Mouse (Mus musculus) thymus, postnatal 14 days (tissue): ENCODE measurements around the gene Arpc1b.
"Not testable (repeated sequence)": the region's sequence is repeated elsewhere in the genome, so short reads cannot be mapped to it uniquely, and the experiment has no call there.

Source experiments
- DNase-seq: peaks from one replicate; pipeline ENCODE4 v3.0.0; 2021

The Arpc1b gene

DNA sequence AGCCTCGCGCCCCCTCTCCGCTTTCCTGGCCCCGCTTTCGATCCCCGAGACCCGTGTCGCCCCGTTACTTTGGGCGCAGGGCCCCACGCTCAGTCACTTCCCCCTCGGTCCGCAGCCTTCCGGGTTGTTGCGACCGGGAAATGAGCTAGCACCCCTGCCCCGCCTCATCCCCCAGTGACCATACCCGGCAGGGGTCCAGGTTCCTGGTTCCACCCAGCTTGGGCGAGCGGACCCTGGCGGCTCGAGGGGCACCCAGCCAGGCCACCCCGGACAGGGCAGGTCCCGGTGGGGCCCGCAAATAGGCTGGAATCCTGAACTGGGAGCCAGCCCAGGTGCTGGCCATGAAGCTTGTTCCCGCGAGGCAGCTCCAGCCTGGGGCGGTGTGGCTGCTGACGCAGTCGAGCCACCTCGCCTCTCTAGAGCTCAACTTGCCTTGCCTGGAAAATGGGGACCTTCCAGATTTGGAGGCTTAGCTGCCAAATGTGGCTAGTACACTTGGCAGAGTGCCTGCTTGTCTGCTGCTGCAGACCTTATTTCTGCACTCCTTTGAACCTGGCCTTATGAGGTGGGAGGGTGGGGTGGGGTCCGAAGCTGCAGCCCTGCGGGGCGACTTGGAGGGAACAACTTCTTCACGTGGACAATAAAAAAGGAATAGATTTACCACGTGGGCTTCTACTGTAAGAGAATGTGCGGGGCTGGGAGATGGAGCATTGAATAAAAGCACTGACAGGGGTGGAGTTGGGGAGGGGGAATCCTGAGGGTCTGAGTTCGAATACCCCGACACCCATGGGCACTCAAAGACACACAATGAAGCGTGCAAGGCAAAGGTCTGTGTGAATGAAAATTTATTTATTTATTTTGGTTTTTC lies 825 bp downstream of the Arpc1b start:
- no peak for DNase-seq

DNA sequence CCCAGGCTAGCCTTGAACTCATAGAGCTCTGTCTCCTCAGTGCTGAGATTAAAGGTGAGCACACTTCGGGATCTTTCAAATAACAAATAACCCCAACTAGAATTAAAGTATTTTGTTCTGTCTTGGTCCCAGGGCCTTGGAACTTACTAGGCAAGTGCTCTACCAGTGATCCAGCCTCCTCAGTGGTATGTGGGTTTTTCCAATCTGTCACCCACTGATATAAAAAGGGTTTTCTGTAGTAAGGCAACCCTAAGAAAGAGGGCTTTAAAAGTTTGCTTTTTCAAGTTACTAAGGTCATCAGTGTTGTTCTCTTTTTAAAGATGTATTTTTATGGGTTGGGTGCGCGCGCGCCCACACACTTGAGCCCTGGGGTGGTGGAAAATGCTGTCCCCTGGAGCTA lies 1.7 kb downstream of the Arpc1b start:
- no peak for DNase-seq

DNA sequence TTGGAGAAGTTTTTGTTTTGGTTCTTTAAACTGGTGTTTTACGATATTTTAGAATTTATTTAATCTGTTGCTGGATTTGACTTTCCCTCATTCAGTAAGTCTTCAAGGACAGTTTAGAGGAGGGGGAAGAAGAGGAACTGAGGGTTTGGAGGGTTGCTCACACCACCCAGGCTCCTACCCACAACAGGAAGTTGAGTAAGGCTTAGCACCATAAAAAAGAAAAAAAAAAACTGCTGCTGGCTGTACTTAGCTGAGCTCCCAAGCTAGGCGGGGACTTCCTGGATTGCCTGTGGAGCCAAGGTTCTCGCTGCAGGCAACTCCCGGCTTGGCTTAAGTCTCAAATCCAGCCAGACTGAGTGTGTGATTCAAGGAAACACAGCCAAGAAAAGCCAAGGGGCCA lies 2.3 kb downstream of the Arpc1b start:
- DNase-seq, result peak; percentile 69

DNA sequence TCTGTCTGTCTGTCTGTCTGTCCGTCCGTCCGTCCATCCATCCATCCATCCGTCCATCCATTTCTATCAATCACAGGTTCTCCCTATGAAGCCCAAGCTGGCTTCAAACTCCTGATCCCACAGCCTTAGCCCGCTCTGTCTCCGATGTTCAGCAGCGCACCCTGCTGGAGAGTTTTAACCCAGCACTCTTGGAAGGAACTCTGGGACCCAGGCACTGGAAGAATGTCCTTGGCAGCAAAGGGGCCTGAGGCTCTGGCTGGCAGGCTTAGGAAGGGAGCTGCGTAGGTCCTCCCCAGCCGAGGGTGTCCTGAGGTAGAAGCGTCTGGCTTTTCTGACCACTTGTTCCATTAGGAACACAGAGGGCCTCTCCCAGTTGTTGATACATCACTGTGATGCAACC lies 2.9 kb downstream of the Arpc1b start:
- peak; percentile 76 for DNase-seq

DNA sequence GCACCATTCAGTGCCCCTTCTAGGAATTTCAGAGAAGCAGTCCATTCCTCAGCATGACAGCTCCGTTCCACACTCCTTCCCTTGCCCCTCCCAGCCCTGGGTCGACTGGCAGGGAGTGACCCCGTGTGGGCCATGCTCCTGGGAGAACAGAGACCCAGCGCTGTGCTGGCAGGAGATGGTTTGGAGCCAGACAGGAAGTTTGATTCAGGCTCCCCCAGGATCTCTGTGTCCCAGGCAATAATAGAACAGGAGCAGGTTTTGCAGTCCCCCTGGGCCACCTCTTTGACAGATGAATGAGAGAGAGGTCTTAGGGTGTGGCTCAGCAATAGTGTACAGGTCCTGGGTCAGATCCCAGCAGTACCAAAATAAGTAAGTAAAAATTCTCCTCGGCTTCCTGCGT lies 4.0 kb downstream of the Arpc1b start:
- DNase-seq, result no peak

DNA sequence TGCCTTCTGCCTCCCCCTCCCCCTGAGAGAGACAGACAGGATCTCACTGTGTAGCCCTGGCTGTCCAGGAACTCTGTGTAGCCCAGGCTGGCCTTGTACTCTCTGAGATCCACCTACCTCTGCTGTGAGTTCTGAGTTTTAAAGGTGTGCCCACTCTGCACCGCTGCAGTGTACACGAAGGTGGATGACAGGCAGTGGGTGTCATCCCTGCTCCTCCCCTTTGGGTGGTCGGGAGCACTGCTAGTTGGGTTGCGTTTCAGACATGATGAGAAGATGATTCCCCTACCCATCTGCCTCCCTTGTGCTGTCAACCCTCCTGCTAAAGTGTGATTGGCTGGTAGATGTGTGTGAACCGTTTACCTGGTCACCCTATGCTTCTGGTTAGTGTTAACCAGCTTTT lies 4.4 kb downstream of the Arpc1b start:
- DNase-seq, result no peak

DNA sequence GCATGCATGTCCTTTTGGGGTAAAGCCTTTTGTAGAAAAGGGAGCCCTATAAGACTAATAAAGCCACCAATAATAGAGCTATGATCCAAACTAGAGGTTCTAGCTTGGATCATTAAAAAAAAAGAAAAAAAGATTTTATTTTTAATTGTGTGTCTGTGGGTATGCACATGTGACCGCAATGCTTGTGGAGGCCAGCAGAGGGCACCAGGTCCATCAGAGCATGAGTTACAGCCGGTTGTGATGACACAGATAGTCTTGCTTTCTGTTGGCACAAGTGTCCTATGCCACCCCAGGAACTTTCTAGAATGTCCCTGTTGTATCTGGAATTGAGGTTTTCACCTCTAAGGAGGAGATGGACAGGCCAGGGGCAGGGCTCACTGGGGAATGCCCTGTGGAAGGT lies 5.4 kb downstream of the Arpc1b start:
- DNase-seq, result peak; percentile 39

DNA sequence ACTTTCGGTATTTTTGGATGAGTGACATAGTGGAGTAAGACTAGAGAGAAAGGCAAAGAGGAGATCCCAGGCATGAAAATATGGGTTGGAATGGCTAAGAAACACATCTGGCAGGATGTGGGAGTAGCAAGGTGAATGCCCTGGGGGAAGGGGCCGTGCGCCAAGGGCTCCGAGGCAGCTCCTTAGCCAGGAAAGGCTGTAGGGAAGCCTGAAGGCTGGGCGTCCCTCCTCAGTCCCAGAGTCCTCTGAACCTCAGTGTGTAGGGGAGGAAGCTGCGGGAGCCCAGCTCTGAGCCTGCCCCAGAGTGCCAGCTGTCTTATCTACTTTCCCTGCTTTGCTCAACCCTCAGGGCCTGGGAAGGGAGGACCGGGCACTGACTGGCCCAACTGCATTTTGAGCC lies 6.9 kb downstream of the Arpc1b start:
- DNase-seq, result no peak

DNA sequence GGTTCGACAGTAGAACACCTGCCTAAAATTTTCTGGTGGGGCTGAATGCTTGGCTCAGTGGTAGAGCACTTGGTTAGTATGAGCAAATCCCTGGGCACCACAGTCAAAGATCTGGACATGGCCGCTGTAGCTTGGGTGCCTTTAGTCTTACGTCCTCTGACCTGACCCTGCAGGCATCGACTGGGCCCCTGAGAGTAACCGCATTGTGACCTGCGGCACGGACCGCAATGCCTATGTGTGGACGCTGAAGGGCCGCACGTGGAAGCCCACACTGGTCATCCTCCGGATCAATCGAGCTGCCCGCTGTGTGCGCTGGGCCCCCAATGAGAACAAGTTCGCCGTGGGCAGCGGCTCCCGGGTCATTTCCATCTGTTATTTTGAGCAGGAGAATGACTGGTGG lies 9.4 kb downstream of the Arpc1b start:
- no peak for DNase-seq

DNA sequence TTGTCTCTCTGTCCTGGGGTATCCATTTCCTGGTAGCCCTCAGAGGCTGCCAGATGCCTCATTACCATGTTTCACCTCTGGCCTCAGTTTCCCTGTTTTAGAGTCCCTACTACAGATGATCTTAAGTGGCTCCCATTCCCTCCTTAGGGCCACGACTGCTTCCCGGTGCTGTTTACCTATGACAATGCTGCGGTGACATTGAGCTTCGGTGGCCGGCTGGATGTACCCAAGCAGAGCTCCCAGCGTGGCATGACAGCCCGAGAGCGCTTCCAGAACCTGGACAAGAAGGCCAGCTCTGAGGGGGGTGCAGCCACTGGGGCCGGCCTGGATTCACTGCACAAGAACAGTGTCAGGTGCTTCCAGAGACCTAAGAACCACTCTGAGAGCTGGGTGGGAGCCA lies 12.6 kb downstream of the Arpc1b start:
- no peak for DNase-seq

DNA sequence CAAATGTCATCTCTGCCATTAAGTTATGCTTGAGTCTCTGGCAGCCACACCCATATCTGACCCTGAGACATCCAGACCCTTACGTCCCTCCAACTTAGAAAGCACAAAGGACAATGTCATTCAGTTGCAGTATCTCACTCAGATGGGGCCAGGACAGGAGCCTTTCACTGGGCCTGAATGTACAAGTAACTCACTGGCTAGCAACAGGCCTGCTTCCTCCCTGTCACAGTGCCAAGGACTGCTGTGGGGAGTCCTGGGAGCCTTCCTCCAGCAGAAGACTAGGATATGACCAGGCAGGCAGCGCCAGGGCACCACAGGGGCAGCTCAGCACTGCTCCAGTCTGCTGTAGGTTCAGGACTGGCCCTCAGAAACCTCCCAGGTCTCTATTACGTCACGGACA lies 15.1 kb downstream of the Arpc1b start:
- no peak for DNase-seq

DNA sequence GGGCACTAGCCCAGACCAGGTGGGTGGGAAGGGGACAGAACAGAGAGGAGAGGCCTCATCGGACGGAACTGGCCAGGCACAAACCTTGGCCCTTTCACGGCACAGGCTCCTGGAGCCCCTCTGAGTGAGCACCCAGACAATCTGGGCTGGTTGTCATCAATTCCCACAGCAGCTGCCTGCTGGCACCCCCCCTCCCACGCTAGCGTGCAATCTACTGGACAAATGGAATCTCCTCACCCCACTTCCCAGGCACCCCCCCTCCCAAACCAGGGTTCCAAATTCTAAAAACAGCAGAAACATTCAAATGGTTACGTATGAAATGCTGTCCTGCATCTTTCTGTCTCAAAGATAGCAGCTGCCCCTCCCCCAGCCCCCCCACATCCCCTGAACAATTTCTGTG lies 15.8 kb downstream of the Arpc1b start:
- not testable (repeated sequence) for DNase-seq

DNA sequence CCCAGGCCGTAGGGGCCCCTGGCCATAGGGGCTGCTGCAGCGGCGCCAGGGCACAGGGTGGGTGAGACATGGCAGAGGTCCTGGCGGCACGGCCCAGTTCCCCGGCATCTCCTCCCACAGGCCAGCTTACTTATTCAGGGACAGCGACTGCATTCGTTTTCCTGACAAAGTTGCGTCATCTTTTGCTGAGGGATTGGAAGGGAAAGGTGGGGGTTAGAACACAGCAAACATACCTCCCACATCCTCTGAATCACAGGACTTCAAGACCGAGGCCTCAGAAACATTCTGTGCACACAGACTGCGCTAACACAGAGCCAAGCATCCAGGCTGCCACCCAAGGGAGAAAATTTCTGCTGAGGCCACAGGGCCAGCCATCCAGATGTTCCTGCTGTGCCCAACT lies 16.2 kb downstream of the Arpc1b start:
- DNase-seq, result no peak

DNA sequence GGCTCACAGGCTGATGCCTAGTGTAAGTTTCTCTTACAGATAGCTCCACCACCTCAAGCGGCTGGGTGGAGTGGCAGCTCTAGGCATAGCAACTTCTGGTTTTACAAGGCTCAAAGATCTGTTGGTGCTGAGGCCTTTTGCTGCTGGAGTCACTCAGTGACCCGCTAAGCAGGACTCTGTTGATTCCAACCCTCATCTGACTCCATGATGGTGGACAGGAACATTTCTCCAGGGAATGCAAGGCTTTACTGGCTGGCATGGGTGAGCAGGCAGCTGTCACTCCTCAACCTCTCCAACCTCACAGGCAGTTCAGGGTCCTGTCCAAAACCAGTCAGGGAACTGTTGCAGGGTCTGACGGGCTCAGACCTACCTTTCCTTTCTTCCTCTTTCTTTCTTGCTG lies 17.0 kb downstream of the Arpc1b start:
- no peak for DNase-seq

DNA sequence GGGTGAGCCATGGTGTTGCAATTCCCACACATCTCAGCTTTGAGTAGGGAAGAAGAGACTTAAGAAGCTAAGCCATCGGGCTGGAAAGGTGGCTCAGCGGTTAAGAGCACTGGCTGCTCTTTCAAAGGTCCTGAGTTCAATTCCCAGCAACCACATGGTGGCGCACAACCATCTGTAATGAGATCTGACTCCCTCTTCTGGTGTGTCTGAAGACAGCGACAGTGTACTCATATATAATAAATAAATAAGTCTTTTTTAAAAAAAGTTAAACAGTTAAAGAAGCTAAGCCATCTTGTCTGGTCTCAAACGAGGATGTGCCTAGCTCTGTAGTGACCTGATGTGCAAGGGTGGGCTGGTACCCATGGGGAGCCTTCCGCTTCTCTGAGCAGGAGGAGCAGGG lies 19.3 kb downstream of the Arpc1b start:
- DNase-seq, result not testable (repeated sequence)

DNA sequence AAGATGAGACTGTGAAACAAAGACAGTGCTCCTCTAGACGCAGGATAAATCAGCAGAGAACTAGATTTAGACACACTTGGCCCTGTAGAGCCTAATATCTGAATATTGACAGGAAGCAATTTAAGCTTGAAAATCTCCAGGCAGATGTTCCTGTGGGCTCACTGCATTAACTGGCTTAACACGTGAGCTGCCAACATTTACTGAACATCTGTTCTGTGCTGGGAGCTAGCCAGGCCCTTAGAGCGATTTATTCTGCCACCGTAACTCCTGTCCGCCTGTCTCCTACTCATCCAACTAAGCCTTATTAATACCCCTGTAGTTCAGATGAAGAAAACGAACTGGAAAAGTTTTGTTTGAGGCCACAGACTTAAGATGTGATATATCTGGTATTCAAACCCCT lies 24.8 kb downstream of the Arpc1b start:
- no peak for DNase-seq

DNA sequence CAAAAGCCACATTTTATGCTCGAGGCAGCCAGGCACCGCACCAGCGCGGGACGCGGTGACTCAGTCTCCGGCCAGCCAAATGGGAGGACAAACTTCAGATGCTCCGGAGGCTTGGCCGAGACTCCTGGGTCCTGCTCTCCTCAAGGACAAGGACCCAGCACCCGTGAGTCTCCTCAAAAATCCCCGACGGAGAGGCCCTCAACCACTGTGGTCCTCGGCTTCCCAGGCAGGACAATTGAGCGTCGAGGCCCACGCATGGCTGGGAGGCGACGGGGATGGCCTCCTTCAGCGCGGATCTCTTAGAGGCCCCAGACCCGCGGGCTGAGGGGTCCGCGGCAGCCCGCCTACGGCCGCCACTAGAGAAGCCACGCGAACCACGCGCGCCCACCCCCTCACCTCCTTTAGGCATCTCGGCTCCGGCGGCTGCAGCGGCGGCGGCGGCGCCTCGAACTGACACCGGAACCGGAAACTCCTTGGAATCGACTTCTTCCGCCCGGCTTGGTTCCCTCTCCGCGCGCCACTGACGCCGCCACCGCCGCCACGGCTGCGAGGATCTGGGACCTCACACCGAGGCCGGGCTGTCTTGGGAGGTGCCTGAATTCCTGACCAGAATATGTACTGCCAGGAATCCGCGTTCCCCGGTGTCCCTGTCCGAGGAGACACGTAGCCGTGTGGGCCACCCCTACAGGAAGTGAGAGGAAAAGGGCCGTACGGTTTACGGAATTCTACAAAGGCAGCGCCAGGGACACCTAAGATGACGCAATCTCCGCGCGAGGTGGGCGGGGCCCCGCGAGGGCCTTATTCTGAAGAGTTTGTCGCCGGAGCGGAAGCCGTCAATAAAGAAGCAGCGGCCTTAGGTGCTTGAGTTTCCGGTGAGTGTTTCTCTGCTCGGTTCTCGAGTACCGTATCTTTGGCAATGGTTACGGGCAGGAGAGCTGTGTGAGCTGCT lies 25.8 kb downstream of the Arpc1b start, which contains the start of the genes Pdap1 and Bud31:
Gene Pdap1, minus strand, starts transcription at position 668 of the 949 bp plus-strand sequence.
Gene Bud31, plus strand, starts transcription at position 792 of the 949 bp plus-strand sequence.
- peak; percentile 96 for DNase-seq

DNA sequence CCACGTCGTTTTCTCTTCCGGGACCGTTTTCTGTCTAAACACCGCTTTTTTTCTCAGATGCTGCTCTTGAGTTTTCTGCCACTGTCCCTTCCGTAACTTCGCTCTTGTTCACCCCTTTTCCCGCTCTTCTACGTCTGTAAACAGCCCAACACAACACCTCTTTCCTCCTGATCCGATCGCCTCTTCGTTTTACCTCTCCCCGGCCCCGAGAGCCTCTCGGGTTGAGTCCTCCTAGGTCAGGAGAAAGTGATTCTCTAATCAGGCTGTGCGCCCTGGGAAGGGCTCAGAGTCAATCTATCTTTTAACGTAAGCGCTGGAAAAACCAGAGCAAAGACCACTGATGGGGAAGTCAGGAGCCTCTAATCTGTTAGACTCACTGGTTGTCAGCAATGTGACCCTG lies 26.6 kb downstream of the Arpc1b start:
- peak; percentile 30 for DNase-seq

DNA sequence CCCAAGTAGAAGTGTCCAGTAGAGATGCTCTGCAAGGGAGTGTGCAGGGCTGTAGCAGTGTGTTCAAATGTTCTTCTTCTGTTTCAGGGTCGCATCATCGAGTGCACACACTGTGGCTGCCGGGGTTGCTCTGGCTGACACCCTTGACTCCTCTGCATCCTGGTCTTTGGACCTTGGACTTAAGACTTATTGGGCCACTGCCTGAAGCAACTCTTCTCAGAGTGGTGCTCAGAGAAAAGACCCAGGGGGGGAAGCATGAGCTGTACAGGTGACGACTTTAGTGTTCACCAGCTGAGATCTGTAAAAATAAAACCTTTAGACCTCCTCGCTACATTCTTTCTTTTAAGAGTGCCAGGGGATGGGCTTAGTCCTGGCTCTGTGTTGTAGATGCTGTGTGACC lies 33.7 kb downstream of the Arpc1b start:
- no peak for DNase-seq

DNA sequence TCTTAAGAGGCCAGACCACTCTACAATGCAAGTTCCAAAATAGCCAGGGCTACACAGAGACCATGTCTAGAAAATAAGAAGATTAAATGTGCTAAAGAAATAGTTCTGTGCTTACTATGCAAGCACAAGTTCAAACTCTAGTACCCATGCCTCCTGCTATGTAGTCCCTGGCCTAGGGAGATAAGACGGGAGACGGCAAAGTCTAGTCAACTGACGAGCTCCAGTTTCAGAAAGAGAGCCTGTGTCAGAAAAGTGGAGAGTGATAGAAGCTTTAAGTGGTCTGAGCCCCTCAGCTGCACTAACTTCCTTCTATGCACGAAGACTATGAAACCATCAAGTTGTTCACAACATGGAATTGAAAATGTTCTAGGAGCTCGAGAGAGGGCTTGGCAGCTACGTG lies 35.3 kb downstream of the Arpc1b start:
- no peak for DNase-seq

DNA sequence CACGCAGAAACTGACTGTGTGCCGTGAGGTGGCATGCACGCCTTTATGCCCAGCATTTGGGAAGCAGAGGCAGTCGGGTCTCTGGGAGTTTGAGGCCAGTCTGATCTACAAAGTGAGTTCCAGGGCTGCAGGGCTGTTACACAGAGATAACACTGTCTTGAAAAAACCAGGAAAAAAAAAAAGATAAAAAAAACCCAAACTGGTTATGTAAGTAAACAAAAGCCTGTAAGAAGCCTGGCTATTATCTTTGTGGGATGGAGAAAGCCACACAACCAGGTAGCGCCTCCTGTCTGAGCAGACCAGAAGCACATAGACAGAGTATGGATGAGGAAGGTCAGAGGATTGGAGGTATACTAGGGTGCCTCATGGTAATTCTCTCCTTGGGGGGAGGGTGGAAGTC lies 38.7 kb downstream of the Arpc1b start:
- no peak for DNase-seq

DNA sequence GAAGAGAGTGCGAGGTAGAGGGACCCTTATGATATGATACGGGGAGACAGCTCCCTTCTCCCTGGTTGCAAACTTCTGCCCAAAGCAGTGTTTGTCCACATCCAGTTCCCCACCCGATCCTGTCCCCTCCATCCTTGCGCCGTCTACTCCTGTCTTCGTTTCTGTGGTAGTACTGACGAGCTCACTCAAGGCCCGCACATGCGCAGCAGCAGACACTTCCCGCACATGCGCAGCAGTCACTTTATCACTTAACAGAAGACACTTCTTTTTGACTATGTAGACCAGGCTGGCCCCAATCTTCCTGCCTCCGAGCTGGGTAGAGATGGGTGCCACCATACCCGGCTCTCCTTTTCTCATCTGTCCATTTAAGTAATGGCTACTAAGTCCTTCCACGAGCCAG lies 47.3 kb downstream of the Arpc1b start:
- no peak for DNase-seq

DNA sequence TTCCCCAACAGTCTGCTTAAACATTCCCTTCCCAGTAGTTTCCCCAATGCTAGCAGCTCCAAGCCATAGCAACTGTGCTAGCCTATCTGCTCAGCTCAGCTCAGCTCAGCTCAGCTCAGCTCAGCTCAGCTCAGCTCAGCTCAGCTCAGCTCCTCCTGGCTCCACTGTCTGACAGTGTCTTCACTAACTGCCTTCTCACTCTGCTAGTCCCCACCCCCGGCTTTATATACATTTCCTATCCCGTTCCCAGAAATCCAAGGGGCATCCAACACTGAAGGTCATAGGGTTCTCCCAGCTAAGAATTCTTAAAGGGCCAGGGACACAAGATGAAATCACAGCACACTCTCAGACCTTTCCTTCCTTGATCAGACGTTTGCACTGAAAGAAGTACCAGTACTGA lies 50.7 kb downstream of the Arpc1b start:
- DNase-seq, result no peak

DNA sequence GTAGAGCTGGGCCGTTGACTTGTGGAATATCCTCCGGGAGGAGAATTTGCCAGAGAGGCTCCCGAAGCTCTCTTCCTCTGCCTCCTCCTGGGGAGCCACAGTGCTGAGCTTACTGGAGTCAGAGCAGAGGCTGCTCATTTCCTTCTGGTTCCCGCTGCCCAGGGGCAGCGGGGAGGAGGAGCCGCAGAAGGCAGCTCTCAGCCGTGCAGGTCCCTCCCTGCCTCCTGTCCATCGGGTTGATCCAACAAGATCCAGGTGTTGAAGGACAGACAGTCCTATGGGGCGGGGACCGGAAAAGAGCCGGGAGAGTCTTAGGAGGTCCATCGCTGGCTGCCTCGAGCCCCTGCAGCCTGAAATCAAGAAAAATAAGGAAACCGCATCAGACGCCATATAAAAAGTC lies 51.2 kb downstream of the Arpc1b start:
- DNase-seq, result no peak
